Mouse (Mus musculus) limb, embryonic 11.5 days (tissue): ENCODE measurements around the gene Gm17606. TPM values are rescaled to one million over a fixed set of nuclear protein-coding genes. Genes with fewer than 3 reads are reported as not detected.

Source experiments
- ATAC-seq: fragments of 200-750 bp; cut with Nextera tagmentation; 2 replicates; pipeline ENCODE4 v1.8.0; 2017; ENCODE audit warnings: low read depth; ENCODE audit not compliant: insufficient number of reproducible peaks, low FRiP score, low TSS enrichment
- DNase-seq: peaks from one replicate; pipeline ENCODE4 v3.0.0-alpha.2; 2015; ENCODE audit warnings: low spot score
- H3K27ac ChIP-seq: fragments of 300-500 bp; sonication (generic); replicated peaks from 2 replicates; pipeline ENCODE4 v1.5.1; 2014; ENCODE audit warnings: low read depth, mild to moderate bottlenecking, low read length
- H3K27me3 ChIP-seq: fragments of 300-500 bp; sonication (generic); 2 replicates; pipeline ENCODE4 v1.6.1; 2014; ENCODE audit warnings: mild to moderate bottlenecking, low read length, mixed read lengths; ENCODE audit not compliant: control insufficient read depth, insufficient read depth
- H3K36me3 ChIP-seq: fragments of 300-500 bp; sonication (generic); 2 replicates; pipeline ENCODE4 v1.6.1; 2014; ENCODE audit warnings: mild to moderate bottlenecking, low read length, moderate library complexity, mixed read lengths; ENCODE audit not compliant: control insufficient read depth, insufficient read depth
- H3K4me1 ChIP-seq: fragments of 300-500 bp; sonication (generic); 2 replicates; pipeline ENCODE4 v1.6.1; 2014; ENCODE audit warnings: low read length, mixed read lengths; ENCODE audit not compliant: control insufficient read depth, insufficient read depth
- H3K4me2 ChIP-seq: fragments of 300-500 bp; sonication (generic); 2 replicates; pipeline ENCODE4 v1.6.1; 2014; ENCODE audit warnings: low read depth, mild to moderate bottlenecking, moderate library complexity; ENCODE audit not compliant: severe bottlenecking
- H3K4me3 ChIP-seq: fragments of 300-500 bp; sonication (generic); 2 replicates; pipeline ENCODE4 v1.5.1; 2014; ENCODE audit warnings: low read depth, low read length
- H3K9ac ChIP-seq: fragments of 300-500 bp; sonication (generic); 2 replicates; pipeline ENCODE4 v1.6.1; 2014; ENCODE audit warnings: mild to moderate bottlenecking, low read length
- H3K9me3 ChIP-seq: fragments of 300-500 bp; sonication (generic); 2 replicates; pipeline ENCODE4 v1.6.1; 2016; ENCODE audit warnings: low read length; ENCODE audit not compliant: control insufficient read depth
- WGBS: fragments of 180-500 bp; shearing (Covaris S2); extraction: QIAGEN DNeasy Blood & Tissue Kit; methylation state at CpG from one replicate; pipeline ENCODE4 v1.1.7; 2014; 5-methylcytosine and 5-hydroxymethylcytosine counted together
- polyA plus RNA-seq: library from polyadenylated mRNA; unstranded; fragments of >200 nt; fragmentation: Nextera tagmentation; extraction: Ambion mirVana; gene quantifications from 2 replicates; pipeline ENCODE4 v1.2.1, GENCODE M21; 2014

Gm17606 gene
- polyA plus RNA-seq, 1 experiment from 2014 or later: not detected

- H3K4me2 ChIP-seq: no peak overlapping the region
- H3K27ac ChIP-seq: no peak overlapping the region
- no peaks in the 10 kb centered on the region for H3K9me3 ChIP-seq
- no peak overlapping the region for H3K9ac ChIP-seq
- peaks cover 11% of the 10 kb centered on the region for H3K36me3 ChIP-seq
- peaks cover 8% of the 10 kb centered on the region; the same call in 1 of the 2 replicates for H3K4me1 ChIP-seq
- 92% methylated on average over 3 of the region's 3 CpGs for WGBS
- H3K27me3 ChIP-seq: no peaks in the 10 kb centered on the region
- DNase-seq (no peak), ATAC-seq (no peak)
- H3K4me3 ChIP-seq: no peak overlapping the region
These were observed 41.6 kb downstream of the Gm17606 start for GRCm38 (mm10) chr14:54682396-54682795.

- Histone ChIP-seq H3K4me1 (peaks cover 12% of the 10 kb centered on the region; the same call in 1 of the 2 replicates), H3K9me3 (no peaks in the 10 kb centered on the region), H3K27me3 (no peaks in the 10 kb centered on the region), H3K36me3 (peaks cover 15% of the 10 kb centered on the region; the same call in 1 of the 2 replicates), H3K27ac (no peak overlapping the region), H3K4me2 (peak overlapping the region; percentile 72), H3K4me3 (peak overlapping the region; percentile 84), H3K9ac (peak overlapping the region; percentile 94)
- ATAC-seq (peak; percentile 14; the same call in 1 of the 2 replicates), DNase-seq (no peak)
- WGBS: 13% methylated on average over 8 of the region's 8 CpGs
These were observed 44.7 kb downstream of the Gm17606 start for GRCm38 (mm10) chr14:54685471-54685870.

GRCm38 (mm10) chr14:54686063-54686521 is 45.3 kb downstream of the Gm17606 start, which contains the start of gene 1700123O20Rik:
TSS of gene 1700123O20Rik (plus strand) at chr14:54686216.
- H3K9me3 ChIP-seq: no peaks in the 10 kb centered on the region
- 0% methylated on average over 31 of the region's 41 CpGs for WGBS
- DNase-seq (peak; percentile 84), ATAC-seq (peak; percentile 76)
- H3K4me1 ChIP-seq: peaks cover 12% of the 10 kb centered on the region; the same call in 1 of the 2 replicates
- peak within 1 kb of the TSS; percentile 94 for H3K9ac ChIP-seq
- H3K4me2 ChIP-seq: peak within 1 kb of the TSS; percentile 72
- H3K4me3 ChIP-seq: peak within 1 kb of the TSS; percentile 84
- H3K27ac ChIP-seq: peak within 1 kb of the TSS; percentile 88
- H3K27me3 ChIP-seq: no peaks in the 10 kb centered on the region
- H3K36me3 ChIP-seq: peaks cover 19% of the 10 kb centered on the region; the same call in 1 of the 2 replicates

DNA sequence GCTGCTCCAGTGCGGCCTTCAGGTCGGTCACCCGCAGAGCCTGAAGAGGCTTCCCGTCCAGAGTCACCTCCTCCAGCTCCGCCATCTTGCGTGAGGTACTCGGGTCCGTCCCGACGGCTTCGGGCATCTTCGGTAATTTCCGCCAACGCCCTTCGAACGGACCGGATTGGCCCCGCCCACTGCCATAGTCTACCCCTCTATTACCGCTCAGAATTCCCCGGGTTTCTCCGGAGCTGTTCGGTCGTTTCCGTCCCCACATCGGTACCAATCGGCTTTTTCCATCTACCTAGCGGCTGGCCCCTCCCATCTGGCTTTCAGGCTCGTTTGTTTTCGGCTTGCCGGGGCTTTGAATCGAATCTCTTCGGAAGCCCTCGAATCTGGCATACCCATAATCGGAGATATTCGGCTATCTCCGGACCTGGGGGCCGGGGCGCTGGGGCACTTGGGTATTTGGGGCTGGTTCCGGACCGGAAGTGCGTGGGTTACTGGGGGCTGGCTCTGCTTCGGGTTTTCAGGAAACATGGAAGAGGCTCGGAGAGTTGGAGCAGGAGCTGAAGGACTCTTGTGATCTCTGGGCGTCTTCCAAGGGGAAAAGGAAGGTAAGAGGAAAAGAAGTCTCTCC is 45.9 kb downstream of the Gm17606 start, which contains the start of gene Acin1:
Acin1 (minus strand) TSS at position 410 of the 622 bp plus-strand sequence.
- H3K9ac ChIP-seq: peak within 1 kb of the TSS; percentile 94
- peak within 1 kb of the TSS; percentile 84 for H3K4me3 ChIP-seq
- WGBS: 0% methylated on average over 44 of the region's 44 CpGs
- peak within 1 kb of the TSS; percentile 88 for H3K27ac ChIP-seq
- no peaks in the 10 kb centered on the region for H3K9me3 ChIP-seq
- H3K36me3 ChIP-seq: peaks cover 19% of the 10 kb centered on the region; the same call in 1 of the 2 replicates
- DNase-seq: peak; percentile 100
- peak; percentile 96 for ATAC-seq
- peaks cover 12% of the 10 kb centered on the region; the same call in 1 of the 2 replicates for H3K4me1 ChIP-seq
- peak within 1 kb of the TSS; percentile 72 for H3K4me2 ChIP-seq
- no peaks in the 10 kb centered on the region for H3K27me3 ChIP-seq

- ATAC-seq: no peak
- peaks cover 19% of the 10 kb centered on the region; the same call in 1 of the 2 replicates for H3K36me3 ChIP-seq
- no peak for DNase-seq
- 5% methylated on average over 8 of the region's 8 CpGs for WGBS
- peak overlapping the region; percentile 60 for H3K4me2 ChIP-seq
- H3K9me3 ChIP-seq: no peaks in the 10 kb centered on the region
- H3K4me1 ChIP-seq: peaks cover 12% of the 10 kb centered on the region; the same call in 1 of the 2 replicates
- H3K4me3 ChIP-seq: peak overlapping the region; percentile 84
- no peak overlapping the region for H3K27ac ChIP-seq
- peak overlapping the region; percentile 94 for H3K9ac ChIP-seq
- no peaks in the 10 kb centered on the region for H3K27me3 ChIP-seq
These were observed 46.5 kb downstream of the Gm17606 start for GRCm38 (mm10) chr14:54687251-54687650.

- no peak for ATAC-seq
These were observed 54.3 kb downstream of the Gm17606 start for GRCm38 (mm10) chr14:54695042-54695441.

GRCm38 (mm10) chr14:54696752-54697151 is 56.0 kb downstream of the Gm17606 start:
- H3K27me3 ChIP-seq: no peaks in the 10 kb centered on the region
- H3K4me2 ChIP-seq: no peak overlapping the region
- no peak for DNase-seq
- no peaks in the 10 kb centered on the region for H3K9me3 ChIP-seq
- ATAC-seq: no peak
- H3K4me1 ChIP-seq: no peaks in the 10 kb centered on the region
- 82% methylated on average over 4 of the region's 4 CpGs for WGBS
- H3K4me3 ChIP-seq: no peak overlapping the region
- H3K36me3 ChIP-seq: no peaks in the 10 kb centered on the region; the same call in 1 of the 2 replicates
- no peak overlapping the region for H3K9ac ChIP-seq
- no peak overlapping the region for H3K27ac ChIP-seq

More at GRCm38 (mm10) chr14:54695042-54695441, 54.3 kb downstream of the Gm17606 start:
- Histone ChIP-seq H3K27ac (no peak overlapping the region), H3K4me3 (no peak overlapping the region), H3K36me3 (peaks cover 6% of the 10 kb centered on the region; the same call in 1 of the 2 replicates), H3K4me1 (no peaks in the 10 kb centered on the region), H3K9me3 (no peaks in the 10 kb centered on the region), H3K27me3 (no peaks in the 10 kb centered on the region), H3K4me2 (no peak overlapping the region), H3K9ac (no peak overlapping the region)
- 76% methylated on average over 6 of the region's 6 CpGs for WGBS
- DNase-seq: no peak
